Mouse (Mus musculus) ES-E14 (cell line): ENCODE data around the gene H2al1m.

ENCODE experiments used
- CHD2 ChIP-seq: IDR thresholded peaks from 2 replicates; pipeline ENCODE4 v1.6.1; 2014; ENCODE audit warnings: mild to moderate bottlenecking, low read depth, low read length, inconsistent platforms
- MAFK ChIP-seq: IDR thresholded peaks from 2 replicates; pipeline ENCODE4 v1.6.1; 2014; ENCODE audit warnings: mild to moderate bottlenecking, low read depth, low read length, inconsistent platforms; ENCODE audit not compliant: insufficient read depth
- ZC3H11A ChIP-seq: IDR thresholded peaks from 2 replicates; pipeline ENCODE4 v1.6.1; 2012; ENCODE audit warnings: low read depth, mild to moderate bottlenecking, inconsistent platforms, low read length, borderline replicate concordance
- ZNF384 ChIP-seq: IDR thresholded peaks from 2 replicates; pipeline ENCODE4 v1.6.1; 2012; ENCODE audit warnings: low read depth, low read length, inconsistent platforms

DNA sequence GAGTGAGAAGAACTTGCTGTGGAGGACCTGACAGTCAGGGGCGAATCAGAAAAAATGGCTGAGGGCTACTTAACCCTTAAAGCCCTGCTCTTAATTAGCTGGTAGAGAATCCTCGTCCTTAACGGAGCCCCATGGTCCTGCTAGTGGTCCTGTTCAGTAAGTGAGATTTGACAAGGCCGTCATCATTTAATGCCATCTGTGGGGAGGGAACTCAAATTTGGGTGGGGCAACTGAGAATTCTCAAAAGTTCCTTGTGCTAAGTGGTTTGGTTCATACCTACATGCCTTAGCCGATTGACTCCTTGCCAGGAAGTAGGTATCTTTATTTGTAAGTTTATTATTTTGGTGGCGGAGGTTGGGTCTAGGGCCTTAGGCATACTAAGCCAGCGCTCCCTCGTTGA is 9.2 kb upstream of the H2al1m start:
- no peak for TF ChIP-seq ZNF384
- TF ChIP-seq MAFK: no peak
- TF ChIP-seq CHD2: no peak
- no peak for TF ChIP-seq ZC3H11A
